Mouse (Mus musculus) Patski (cell line): ENCODE results near the gene Sik3. TPM values are rescaled to one million over a fixed set of nuclear protein-coding genes. Genes with fewer than 3 reads are reported as not detected.

Experiments used
- ATAC-seq: fragments of 100-300 bp; one replicate; pipeline ENCODE4 v1.8.0; 2021
- CTCF ChIA-PET: fragments of 350-600 bp; sonication (Branson Sonifier 250); formaldehyde crosslinking; loops from one replicate; lab custom pipeline; 2022; ENCODE audit warnings: inconsistent platforms; lab: Charles Lee
- POLR2A ChIA-PET: fragments of 350-600 bp; sonication (Branson Sonifier 250); formaldehyde crosslinking; loops from one replicate; lab custom pipeline; 2022; ENCODE audit warnings: antibody characterized with exemption, inconsistent platforms; lab: Charles Lee
- DNase-seq: peaks from one replicate; pipeline ENCODE4 v3.0.0-alpha.2; 2011; ENCODE audit warnings: low read depth, low spot score
- H3K27me3 ChIP-seq: fragments of 371-371 bp; one replicate; pipeline ENCODE4 v1.5.1; 2021
- CTCF ChIP-seq: fragments of 100-300 bp; IDR thresholded peaks from one replicate; pipeline ENCODE4 v1.5.1; 2021
- in situ Hi-C: fragments of 300-500 bp; cut with MboI; formaldehyde crosslinking; loops from 3 replicates; pipeline ENCODE4 v1.11.1; 2018; ENCODE audit warnings: low pct_unique_long_range_greater_than_20kb, mixed read lengths
- polyA plus RNA-seq: library from polyadenylated mRNA; unstranded; gene quantifications from one replicate; pipeline ENCODE4 v1.2.3, GENCODE M21; 2021

Sik3 gene
- 46.2 TPM for polyA plus RNA-seq

GRCm38 (mm10) chr9:46012091-46013008, at the start of gene Sik3, which contains the start of gene Pafah1b2:
Sik3 (plus strand) TSS chr9:46012820.
Pafah1b2 (minus strand) TSS chr9:46012690.
- CTCF ChIA-PET: no interaction called here
- DNase-seq (peak; percentile 61), ATAC-seq (peak; percentile 77)
- TF ChIP-seq CTCF: peak; percentile 87
- POLR2A ChIA-PET: interaction anchor here (0.6 to 1.0 kb wide), 4 partner anchors 10 to 172 kb away, joined by 3 read pairs; no protein-coding TSS in a partner anchor
- H3K27me3 ChIP-seq: no peaks in the 10 kb centered on the region
- in situ Hi-C loops: no loop called here

- POLR2A ChIA-PET: no interaction called here
- no peak for DNase-seq
- CTCF ChIA-PET: no interaction called here
- ATAC-seq: no peak
- TF ChIP-seq CTCF: no peak
- in situ Hi-C loops: no loop called here
- H3K27me3 ChIP-seq: no peaks in the 10 kb centered on the region
Measured at GRCm38 (mm10) chr9:45963577-45963976, 49.0 kb upstream of the Sik3 start.

- in situ Hi-C loops: no loop called here
- DNase-seq (no peak), ATAC-seq (no peak)
- ChIA-PET POLR2A (no interaction called here), CTCF (interaction anchor here (1.1 to 1.4 kb wide), 2 partner anchors 10 kb away, joined by 4 to 5 read pairs; no protein-coding TSS in a partner anchor)
- peak; percentile 38 for TF ChIP-seq CTCF
- no peaks in the 10 kb centered on the region for H3K27me3 ChIP-seq
Measured at GRCm38 (mm10) chr9:45976884-45977283, 35.7 kb upstream of the Sik3 start.

- DNase-seq: no peak
- no peak for ATAC-seq
- in situ Hi-C loops: no loop called here
- TF ChIP-seq CTCF: no peak
- ChIA-PET CTCF (interaction anchor here (1.5 kb wide), 1 partner anchor 22 kb away, joined by 4 read pairs; no protein-coding TSS in a partner anchor), POLR2A (no interaction called here)
- H3K27me3 ChIP-seq: no peaks in the 10 kb centered on the region
Measured at GRCm38 (mm10) chr9:45979778-45980177, 32.8 kb upstream of the Sik3 start.

- no peaks in the 10 kb centered on the region for H3K27me3 ChIP-seq
- DNase-seq (no peak), ATAC-seq (no peak)
- POLR2A ChIA-PET: interaction anchor here (1.5 kb wide), 1 partner anchor 14 kb away, joined by 5 read pairs; no protein-coding TSS in a partner anchor
- TF ChIP-seq CTCF: no peak
- in situ Hi-C loops: no loop called here
- CTCF ChIA-PET: interaction anchor here (1.5 kb wide), 1 partner anchor 23 kb away, joined by 4 read pairs; no protein-coding TSS in a partner anchor
Measured at GRCm38 (mm10) chr9:45980611-45981010, 32.0 kb upstream of the Sik3 start.

DNA sequence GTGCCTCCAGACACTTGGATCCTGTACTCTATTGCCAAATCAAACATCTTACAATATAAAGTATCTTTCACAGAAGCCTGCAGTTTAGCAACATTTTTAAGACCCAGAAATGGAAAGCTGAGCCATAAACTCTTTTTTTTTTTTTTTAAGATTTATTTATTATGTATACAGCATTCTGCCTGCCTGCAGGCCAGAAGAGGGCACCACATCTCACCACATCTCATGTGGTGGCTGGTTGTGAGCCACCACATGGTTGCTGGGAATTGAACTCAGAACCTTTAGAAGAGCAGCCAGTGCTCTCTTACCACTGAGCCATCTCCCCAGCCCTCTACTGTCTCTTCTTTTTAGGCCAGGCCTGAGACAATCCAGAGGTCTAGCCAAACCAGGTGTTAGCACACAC, 31.3 kb upstream of the Sik3 start:
- CTCF ChIA-PET: interaction anchor here (1.1 to 1.5 kb wide), 2 partner anchors 11 to 24 kb away, joined by 3 to 4 read pairs; no protein-coding TSS in a partner anchor
- in situ Hi-C loops: no loop called here
- DNase-seq (no peak), ATAC-seq (no peak)
- no peaks in the 10 kb centered on the region for H3K27me3 ChIP-seq
- POLR2A ChIA-PET: interaction anchor here (1.5 kb wide), 1 partner anchor 15 kb away, joined by 5 read pairs; no protein-coding TSS in a partner anchor
- TF ChIP-seq CTCF: peak; percentile 47

DNA sequence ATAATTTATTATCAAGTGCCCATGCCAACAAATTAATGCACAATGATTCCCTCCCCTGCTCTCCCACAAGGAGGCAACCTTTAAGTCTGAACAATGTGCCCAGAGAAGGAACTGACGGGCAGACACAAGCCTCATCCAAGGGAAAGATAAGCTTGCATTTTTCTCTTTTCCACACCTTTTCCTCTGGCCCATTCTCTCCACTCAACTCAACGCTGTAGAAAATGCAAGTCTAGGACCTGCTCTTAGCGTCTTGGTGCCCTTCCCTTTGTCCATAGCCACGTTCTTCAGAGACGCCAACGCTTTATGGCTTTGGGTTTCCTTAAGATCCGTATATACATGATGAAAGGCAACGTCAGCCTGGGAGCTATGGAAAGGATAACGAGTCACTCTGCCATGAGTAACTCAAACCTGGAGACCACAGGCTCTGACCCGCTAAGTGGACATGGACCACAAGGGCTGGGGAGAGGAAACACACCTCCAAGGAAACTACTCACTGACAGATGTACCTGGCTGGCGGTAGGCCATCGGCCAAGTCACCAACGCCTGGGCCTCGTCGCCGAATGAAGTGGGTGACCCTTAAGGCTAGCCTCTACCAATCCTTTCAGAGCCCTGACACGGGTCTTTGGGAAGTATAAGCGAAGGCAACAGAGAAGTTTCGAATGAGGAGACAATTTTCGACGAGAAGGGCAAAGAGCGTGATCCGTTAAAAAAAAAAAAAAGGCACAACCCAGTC, 28.8 kb upstream of the Sik3 start:
- ChIA-PET POLR2A (interaction anchor here (1.1 kb wide), 1 partner anchor 205 kb away, joined by 4 read pairs; no protein-coding TSS in a partner anchor), CTCF (no interaction called here)
- ATAC-seq: no peak
- no peaks in the 10 kb centered on the region for H3K27me3 ChIP-seq
- DNase-seq: no peak
- TF ChIP-seq CTCF: peak; percentile 46
- in situ Hi-C loops: no loop called here

DNA sequence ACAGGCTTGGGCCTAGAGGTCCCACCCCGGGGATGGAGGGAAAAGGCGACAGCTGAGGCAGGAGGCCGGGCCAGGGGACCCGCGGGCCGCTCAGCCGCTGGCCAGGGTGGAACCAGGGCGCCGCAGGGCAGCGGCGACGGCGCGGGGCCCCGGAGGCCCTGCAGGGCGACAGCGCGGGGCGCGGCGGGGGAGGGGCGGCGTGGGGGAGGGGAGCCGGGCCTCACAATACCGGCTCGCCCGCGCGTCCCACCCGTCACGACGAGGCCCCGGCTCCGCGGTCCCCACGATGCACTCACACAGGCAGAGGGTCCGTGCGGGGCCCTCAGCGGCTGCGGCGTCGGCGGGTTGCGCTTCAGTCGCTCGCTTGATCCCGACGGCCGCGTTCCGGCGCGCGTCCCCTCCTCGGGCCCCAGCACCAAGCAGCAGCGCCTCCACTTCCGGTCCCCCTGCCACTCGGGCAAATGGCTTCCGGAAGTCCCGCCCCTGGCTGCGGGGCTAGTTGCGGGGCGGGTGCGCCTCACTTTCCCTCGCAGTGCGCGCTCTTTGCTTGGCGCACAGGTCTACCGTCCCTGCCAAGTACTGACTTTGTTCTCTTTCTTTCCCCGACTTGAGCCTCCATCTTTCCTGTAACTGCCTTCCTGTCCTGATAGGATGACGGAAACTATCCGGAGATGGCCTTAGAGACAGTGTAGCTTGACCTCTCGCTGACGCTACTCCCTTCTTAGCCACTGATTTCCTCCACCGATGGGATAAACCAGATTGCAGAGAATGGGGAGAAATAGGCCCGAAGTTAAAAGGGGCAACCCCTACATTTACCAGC, 28.0 kb upstream of the Sik3 start:
- H3K27me3 ChIP-seq: no peaks in the 10 kb centered on the region
- DNase-seq (no peak), ATAC-seq (peak; percentile 81)
- ChIA-PET CTCF (no interaction called here), POLR2A (no interaction called here)
- TF ChIP-seq CTCF: no peak
- in situ Hi-C loops: no loop called here

GRCm38 (mm10) chr9:45985229-45985567, 27.4 kb upstream of the Sik3 start:
- DNase-seq (no peak), ATAC-seq (no peak)
- in situ Hi-C loops: no loop called here
- H3K27me3 ChIP-seq: no peaks in the 10 kb centered on the region
- ChIA-PET POLR2A (no interaction called here), CTCF (no interaction called here)
- TF ChIP-seq CTCF: no peak

- no peak for TF ChIP-seq CTCF
- in situ Hi-C loops: no loop called here
- ChIA-PET POLR2A (no interaction called here), CTCF (interaction anchor here (1.5 kb wide), 1 partner anchor 186 kb away, joined by 6 read pairs; no protein-coding TSS in a partner anchor)
- no peak for ATAC-seq
- H3K27me3 ChIP-seq: no peaks in the 10 kb centered on the region
- DNase-seq: no peak
Measured at GRCm38 (mm10) chr9:45999009-45999408, 13.6 kb upstream of the Sik3 start.
